Mouse (Mus musculus) kidney, postnatal 10 days (tissue): ENCODE data around the gene Olfr1260.

Experiments
- DNase-seq: peaks from one replicate; pipeline ENCODE4 v3.0.0; 2021; ENCODE audit warnings: mixed read lengths

Gene Olfr1260

DNA sequence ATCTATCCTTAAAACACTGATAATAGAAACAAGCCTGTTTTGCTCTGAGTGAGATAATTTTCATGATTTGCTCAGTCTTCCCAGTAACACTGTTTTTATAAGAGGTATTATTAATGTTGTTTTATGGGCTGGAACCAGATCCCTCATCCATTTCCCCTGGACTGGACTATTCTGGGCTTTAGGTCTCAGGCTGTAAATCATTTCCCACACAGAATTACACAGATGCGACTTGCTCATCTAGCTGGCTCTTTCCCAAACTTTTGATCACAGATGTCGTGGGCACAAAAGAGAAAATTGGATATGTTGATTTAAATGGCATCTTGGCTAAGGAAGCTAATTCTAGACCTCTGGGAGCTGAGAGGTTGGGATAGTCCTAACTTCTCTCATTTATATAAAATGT lies at the start of gene Olfr1260:
TSS of gene Olfr1260 (plus strand) at position 157 of the 400 bp plus-strand sequence.
- DNase-seq: no peak

GRCm38 (mm10) chr2:89927009-89927408 lies 47.1 kb upstream of the Olfr1260 start, which contains the start of gene Olfr1258:
Gene Olfr1258 (plus strand): TSS chr2:89927309.
- DNase-seq: no peak

GRCm38 (mm10) chr2:89948564-89948963 lies 25.6 kb upstream of the Olfr1260 start, which contains the start of gene Olfr1259:
Gene Olfr1259 (minus strand): TSS chr2:89948664.
- no peak for DNase-seq

- no peak for DNase-seq
Measured at GRCm38 (mm10) chr2:89977709-89978108, 3.6 kb downstream of the Olfr1260 start.

GRCm38 (mm10) chr2:89990921-89991320 lies 16.8 kb downstream of the Olfr1260 start, which contains the start of gene Olfr1261:
Gene Olfr1261 (plus strand): TSS chr2:89991221.
- no peak for DNase-seq

DNA sequence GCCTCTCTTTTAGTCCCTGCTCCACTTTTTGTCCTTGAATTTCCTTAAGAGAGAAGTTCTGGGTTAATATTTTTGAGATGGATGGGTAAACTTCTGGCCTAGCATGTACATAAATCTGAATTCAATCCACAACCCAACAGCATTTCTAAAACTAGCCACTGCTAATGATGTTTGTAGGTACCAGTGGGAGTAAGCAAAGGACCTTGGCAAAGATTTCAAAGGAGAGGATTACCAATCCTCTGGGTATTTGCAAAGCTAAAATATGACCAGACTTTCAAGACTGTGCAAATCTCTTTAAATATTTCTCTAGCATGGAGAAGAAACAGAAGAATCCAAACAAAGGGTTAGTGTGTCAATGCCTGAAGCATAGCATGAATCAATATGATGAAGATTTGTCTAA lies 25.7 kb downstream of the Olfr1260 start, which contains the start of gene Olfr1262:
TSS of gene Olfr1262 (plus strand) at position 301 of the 400 bp plus-strand sequence.
- no peak for DNase-seq

DNA sequence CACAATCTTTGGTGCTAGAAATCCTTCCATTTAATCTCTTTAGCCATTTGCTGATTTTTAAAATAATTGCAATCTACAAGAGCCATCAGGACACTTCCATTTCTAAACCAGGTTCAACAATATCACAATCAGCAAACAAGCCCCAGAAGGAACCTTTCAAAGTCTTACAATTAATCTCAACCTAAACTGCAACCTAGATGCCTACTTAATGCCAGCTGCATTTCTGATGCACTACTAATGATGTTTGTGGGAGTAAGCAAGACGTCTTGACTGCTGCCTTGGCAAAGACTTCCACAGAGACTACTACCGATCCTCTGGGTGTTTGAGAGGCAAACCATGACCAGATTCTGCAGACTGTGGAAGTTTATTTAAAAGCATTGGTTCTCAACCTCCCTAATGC lies 37.7 kb downstream of the Olfr1260 start, which contains the start of gene Olfr1263:
TSS of gene Olfr1263 (plus strand) at position 301 of the 400 bp plus-strand sequence.
- DNase-seq: no peak

DNA sequence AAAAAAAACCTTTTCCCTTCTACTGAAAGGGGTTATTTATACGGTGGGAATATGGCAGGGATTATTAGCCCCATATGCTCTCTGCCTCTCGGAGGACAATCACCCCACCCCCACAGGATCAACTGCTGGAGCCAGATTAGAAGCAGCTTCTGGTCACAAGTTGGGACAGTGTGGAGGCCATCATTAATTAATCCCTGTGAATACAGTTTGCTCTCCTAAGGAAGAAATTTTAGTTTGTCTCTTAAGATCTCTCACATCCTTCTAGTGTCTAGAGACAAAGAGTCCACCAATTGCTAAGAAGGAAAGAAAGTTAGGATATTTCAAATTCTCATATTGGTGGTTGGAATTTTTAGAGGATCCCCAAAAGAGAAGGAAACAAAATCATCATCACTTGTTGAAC lies 51.3 kb downstream of the Olfr1260 start, which contains the start of gene Olfr1264:
TSS of gene Olfr1264 (minus strand) at position 101 of the 400 bp plus-strand sequence.
- DNase-seq: no peak
